In the genomic region with DNA sequence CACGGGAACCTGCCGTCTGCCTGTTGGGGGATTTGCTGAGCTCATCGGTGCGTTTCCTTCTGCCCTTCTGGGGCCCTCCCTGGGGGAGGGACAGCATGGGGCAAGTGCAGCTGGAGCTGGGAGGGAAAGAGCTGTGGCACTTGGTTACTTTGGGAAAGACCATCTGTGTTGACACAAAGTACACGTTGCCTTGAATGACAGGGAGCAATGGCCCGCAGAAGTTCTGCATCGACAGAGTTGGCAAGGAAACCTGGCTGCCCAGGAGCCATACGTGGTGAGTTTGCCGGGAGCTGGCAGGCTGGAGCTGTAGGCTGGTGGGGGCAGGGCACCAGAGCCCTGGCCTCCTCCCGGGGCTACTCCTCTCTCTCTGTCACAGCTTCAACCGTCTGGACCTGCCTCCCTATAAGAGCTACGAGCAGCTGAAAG, we compare ENCODE assay signal across 10 mouse cellular contexts. TPM values are rescaled to one million over a fixed set of nuclear protein-coding genes. Genes with fewer than 3 reads are reported as not detected.
DNase-seq lines count a peak whose midpoint lies in the region; ATAC-seq and TF ChIP-seq lines count a peak whose summit lies in the region.
"Had no signal": no experiment of that assay in that cellular context is flagged by ENCODE, and none has a peak within 500 bp of the region (broad histone marks: within the 10 kb centered on the region; RNA-seq: fewer than 3 reads in every experiment).

No protein-coding gene starts in this region.

- H3K27ac ChIP-seq in heart, embryonic 11.5 days (ENCODE audit: low read depth, low read length), result peak overlapping the region; percentile 29; the same call in 1 of the 2 replicates
- peak overlapping the region; percentile 43 for H3K27ac ChIP-seq in midbrain, embryonic 10.5 days (replicated peaks)
- H3K27ac ChIP-seq in midbrain, embryonic 16.5 days (ENCODE audit: low read length), result no peak overlapping the region
- H3K27ac ChIP-seq in forebrain, postnatal 0 days (ENCODE audit: low read depth, low read length), result no peak overlapping the region
- H3K27ac ChIP-seq in stomach, embryonic 14.5 days (ENCODE audit: low read length), result no peak overlapping the region

- no peak overlapping the region for H3K9ac ChIP-seq in heart, embryonic 11.5 days (ENCODE audit: low read depth, low read length)
- no peak overlapping the region for H3K9ac ChIP-seq in midbrain, embryonic 16.5 days (ENCODE audit: low read depth, low read length)
- H3K9ac ChIP-seq in forebrain, postnatal 0 days, result no peak overlapping the region
- no peak overlapping the region for H3K9ac ChIP-seq in stomach, embryonic 14.5 days (replicated peaks; ENCODE audit: low read depth, low read length)

- intact Hi-C loops in heart, postnatal 14 days (cut with DNase I), result no loop called here

- peaks cover 16% of the 10 kb centered on the region for H3K4me1 ChIP-seq in heart, embryonic 11.5 days (ENCODE audit: control insufficient read depth, insufficient read depth, low read length)
- H3K4me1 ChIP-seq in midbrain, embryonic 10.5 days, result peaks cover 32% of the 10 kb centered on the region
- no peaks in the 10 kb centered on the region for H3K4me1 ChIP-seq in midbrain, embryonic 16.5 days (ENCODE audit: control insufficient read depth, insufficient read depth, low read length)
- H3K4me1 ChIP-seq in forebrain, postnatal 0 days (ENCODE audit: insufficient read depth), result no peaks in the 10 kb centered on the region
- no peaks in the 10 kb centered on the region for H3K4me1 ChIP-seq in stomach, embryonic 14.5 days (ENCODE audit: control insufficient read depth, insufficient read depth, low read length)

- no peaks in the 10 kb centered on the region for H3K27me3 ChIP-seq in heart, embryonic 11.5 days (ENCODE audit: control insufficient read depth, insufficient read depth, low read length)
- no peaks in the 10 kb centered on the region for H3K27me3 ChIP-seq in midbrain, embryonic 10.5 days (ENCODE audit: low read depth, poor library complexity, severe bottlenecking)
- H3K27me3 ChIP-seq in midbrain, embryonic 16.5 days (ENCODE audit: control insufficient read depth, insufficient read depth, low read depth, low read length), result no peaks in the 10 kb centered on the region
- H3K27me3 ChIP-seq in forebrain, postnatal 0 days (ENCODE audit: insufficient read depth, low read length), result no peaks in the 10 kb centered on the region
- no peaks in the 10 kb centered on the region for H3K27me3 ChIP-seq in stomach, embryonic 14.5 days (ENCODE audit: control insufficient read depth, insufficient read depth, low read length)

- H3K4me3 ChIP-seq in heart, embryonic 11.5 days (ENCODE audit: low read depth, low read length), result no peak overlapping the region
- H3K4me3 ChIP-seq in midbrain, embryonic 10.5 days, result no peak overlapping the region
- no peak overlapping the region for H3K4me3 ChIP-seq in midbrain, embryonic 16.5 days (ENCODE audit: low read depth, low read length)
- H3K4me3 ChIP-seq in forebrain, postnatal 0 days (ENCODE audit: low read depth, low read length), result no peak overlapping the region
- no peak overlapping the region for H3K4me3 ChIP-seq in stomach, embryonic 14.5 days (ENCODE audit: low read depth, low read length)

- no peaks in the 10 kb centered on the region for H3K9me3 ChIP-seq in heart, embryonic 11.5 days (replicated peaks; ENCODE audit: control insufficient read depth, low read length)
- no peaks in the 10 kb centered on the region for H3K9me3 ChIP-seq in midbrain, embryonic 10.5 days (replicated peaks)
- no peaks in the 10 kb centered on the region for H3K9me3 ChIP-seq in midbrain, embryonic 16.5 days (replicated peaks; ENCODE audit: control insufficient read depth, low read length, poor library complexity, severe bottlenecking)
- no peaks in the 10 kb centered on the region for H3K9me3 ChIP-seq in forebrain, postnatal 0 days (ENCODE audit: low read length)
- H3K9me3 ChIP-seq in stomach, embryonic 14.5 days (ENCODE audit: control insufficient read depth, low read depth, low read length), result no peaks in the 10 kb centered on the region

- 0 out of 2 replicates have a peak, but pooled peaks cover 3% of the 10 kb centered on the region for H3K36me3 ChIP-seq in heart, embryonic 11.5 days (ENCODE audit: control insufficient read depth, insufficient read depth, low read length)
- H3K36me3 ChIP-seq in midbrain, embryonic 10.5 days, result peaks cover 59% of the 10 kb centered on the region
- H3K36me3 ChIP-seq in midbrain, embryonic 16.5 days (ENCODE audit: control insufficient read depth, insufficient read depth, low read length), result peaks cover 8% of the 10 kb centered on the region
- H3K36me3 ChIP-seq in forebrain, postnatal 0 days (ENCODE audit: insufficient read depth), result peaks cover 31% of the 10 kb centered on the region; the same call in 1 of the 2 replicates
- peaks cover 3% of the 10 kb centered on the region for H3K36me3 ChIP-seq in stomach, embryonic 14.5 days (ENCODE audit: control insufficient read depth, insufficient read depth, low read length)

- no peak for TF ChIP-seq CTCF in forebrain, postnatal 0 days (IDR thresholded peaks at IDR 0.05; ENCODE audit: low read depth)

- no peak for ATAC-seq in heart, embryonic 11.5 days (replicated peaks; ENCODE audit: insufficient number of reproducible peaks, low FRiP score, low TSS enrichment)
- no peak for ATAC-seq in midbrain, embryonic 16.5 days
- ATAC-seq in forebrain, postnatal 0 days, result peak; percentile 63
- peak; percentile 34; the same call in 1 of the 2 replicates for ATAC-seq in stomach, embryonic 14.5 days (ENCODE audit: insufficient number of reproducible peaks, insufficient read depth, low FRiP score, low read depth)

- H3K4me2 ChIP-seq in heart, embryonic 11.5 days, result no peak overlapping the region
- H3K4me2 ChIP-seq in midbrain, embryonic 16.5 days (ENCODE audit: low read length), result no peak overlapping the region
- no peak overlapping the region for H3K4me2 ChIP-seq in forebrain, postnatal 0 days (ENCODE audit: low read depth)
- no peak overlapping the region for H3K4me2 ChIP-seq in stomach, embryonic 14.5 days (replicated peaks; ENCODE audit: low read depth, low read length)

- WGBS in heart, embryonic 11.5 days (ENCODE audit: insufficient replicate concordance), result 46% methylated on average over 12 of the region's 12 CpGs
- WGBS in midbrain, embryonic 10.5 days, result 35% methylated on average over 12 of the region's 12 CpGs
- WGBS in midbrain, embryonic 16.5 days, result 39% methylated on average over 12 of the region's 12 CpGs
- WGBS in forebrain, postnatal 0 days, result 40% methylated on average over 12 of the region's 12 CpGs
- WGBS in stomach, embryonic 14.5 days, result 36% methylated on average over 12 of the region's 12 CpGs

- no peak for DNase-seq in heart, postnatal 14 days
- DNase-seq in midbrain, embryonic 10.5 days (ENCODE audit: low spot score), result no peak
- no peak for DNase-seq in forebrain, postnatal 0 days
- DNase-seq in MN1 (ENCODE audit: low spot score), result no peak
- DNase-seq in urinary bladder, adult 18-20 months (ENCODE audit: low spot score in 2 of 2), result no peak
- DNase-seq: adrenal gland, postnatal 25 days; lung, postnatal 10 days had no signal

RNA-seq across cellular contexts. Expression of a gene that starts 31.7 kb away (rescaled TPM):
- 223 and 234 TPM in 2 replicates for polyA plus RNA-seq in heart, embryonic 11.5 days (2014; fragmentation: Nextera tagmentation; extraction: Ambion mirVana)
- total RNA-seq in heart, postnatal 14 days (2021), result 10 to 100 TPM; 82.7 to 91.6 TPM
- polyA plus RNA-seq in midbrain, embryonic 10.5 days (2016; fragmentation: Nextera tagmentation; extraction: Ambion mirVana), result 327 and 337 TPM in 2 replicates
- 237 and 251 TPM in 2 replicates for polyA plus RNA-seq in midbrain, embryonic 16.5 days (2015; fragmentation: Nextera tagmentation; extraction: Ambion mirVana)
- total RNA-seq in forebrain, postnatal 0 days (2014; rRNA removed), result 38.9 and 41.9 TPM in 2 replicates
- polyA plus RNA-seq in forebrain, postnatal 0 days (2015; fragmentation: Nextera tagmentation; extraction: Ambion mirVana), result 248 and 263 TPM in 2 replicates
- 252 and 254 TPM in 2 replicates for polyA plus RNA-seq in stomach, embryonic 14.5 days (2014; fragmentation: Nextera tagmentation; extraction: Ambion mirVana)

Comparison
In these comparisons a context has a peak if more than half of its experiments do, and no peak if none do; other contexts are left out.
1. H3K27ac ChIP-seq: peak in heart, embryonic 11.5 days (single experiment) and midbrain, embryonic 10.5 days (single experiment); none in midbrain, embryonic 16.5 days (single experiment), forebrain, postnatal 0 days (single experiment) and stomach, embryonic 14.5 days (single experiment).
2. ATAC-seq: peak in forebrain, postnatal 0 days (single experiment) and stomach, embryonic 14.5 days (single experiment); none in heart, embryonic 11.5 days (single experiment) and midbrain, embryonic 16.5 days (single experiment).